Mouse (Mus musculus) adrenal gland, adult 18-20 months (tissue): ENCODE measurements around the gene Olfr704. TPM values are rescaled to one million over a fixed set of nuclear protein-coding genes. Genes with fewer than 3 reads are reported as not detected.
"Not testable (repeated sequence)": the region's sequence is repeated elsewhere in the genome, so short reads cannot be mapped to it uniquely, and the experiment has no call there.

Experiments used
- DNase-seq, 2 experiments: peaks; one replicate each; pipeline ENCODE4 v3.0.0; 2021 to 2022; ENCODE audit warnings: low spot score in 2 of 2
- long read RNA-seq, 2 experiments: library from polyadenylated mRNA; stranded (forward); transcript quantifications; one replicate each; pipeline ENCODE4 v2.0.0; 2021
- total RNA-seq, 2 experiments: library from RNA; stranded (reverse); gene quantifications; 1 replicate in 1 of 2; 2 replicates in 1 of 2; pipeline ENCODE4 v1.2.3; 2021

Olfr704 gene
- total RNA-seq: not detected
- long read RNA-seq, experiment 1: 0 reads
- long read RNA-seq, experiment 2: 0 reads

DNA sequence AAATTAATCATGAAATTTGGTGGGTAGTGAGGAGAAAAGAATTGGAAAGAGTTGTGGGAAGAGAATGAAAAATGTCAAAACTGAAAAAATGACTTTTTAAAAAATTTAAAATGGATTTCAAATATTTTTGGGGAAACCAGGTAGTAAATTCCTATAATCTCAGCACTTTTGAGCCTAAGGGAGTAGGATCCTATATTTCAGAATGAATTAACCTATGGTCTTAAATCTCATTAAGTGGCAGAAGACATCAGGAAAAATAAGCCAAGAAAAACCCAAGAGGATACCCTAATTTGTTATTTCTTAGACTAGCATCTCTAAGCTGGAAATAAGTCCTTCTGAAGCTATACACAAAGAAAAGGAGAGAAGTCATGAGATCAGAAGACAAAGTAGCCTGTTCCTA is at the start of gene Olfr704:
Olfr704 (plus strand) TSS at position 301 of the 400 bp plus-strand sequence.
- no peak for DNase-seq

DNA sequence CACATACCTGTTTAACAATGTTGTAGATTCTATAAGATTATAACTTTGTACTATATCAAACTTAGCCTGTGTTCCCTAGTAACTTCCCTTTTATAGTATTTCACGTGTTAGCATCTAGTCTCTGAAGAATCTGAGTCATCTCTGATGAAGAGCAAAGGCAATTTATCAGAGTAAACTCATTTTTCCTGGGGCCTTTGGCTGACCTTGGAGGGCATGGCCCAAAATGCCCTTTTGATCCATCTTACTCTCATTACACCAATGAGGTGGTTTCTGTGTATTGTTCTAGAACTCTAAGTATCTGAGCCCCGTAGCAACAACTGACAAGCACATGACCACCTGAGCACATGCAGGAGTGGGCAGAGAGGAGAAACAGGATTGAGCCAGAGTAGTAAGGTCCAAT is 49.2 kb upstream of the Olfr704 start, which contains the start of gene Olfr701:
Olfr701 (plus strand) TSS at position 301 of the 400 bp plus-strand sequence.
- DNase-seq: no peak

DNA sequence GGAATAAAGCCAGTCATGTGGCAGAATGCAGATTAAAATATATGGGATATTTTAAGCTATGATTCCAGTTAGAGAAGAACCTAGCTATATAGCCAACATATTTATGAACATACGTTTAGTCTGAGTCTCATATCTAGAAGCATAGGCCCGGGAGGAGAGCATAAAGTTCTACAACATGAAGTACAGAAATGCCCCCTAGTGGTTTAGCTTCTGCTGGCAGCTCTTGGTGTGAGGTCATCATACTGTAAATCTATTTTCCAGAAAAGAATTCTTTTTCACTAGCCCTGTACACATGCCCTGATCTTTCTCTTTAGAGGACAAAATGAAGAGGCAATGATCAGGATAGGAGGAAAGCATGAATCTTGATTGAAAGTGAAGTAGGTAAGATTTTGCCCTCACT is 47.2 kb upstream of the Olfr704 start:
- no peak for DNase-seq

DNA sequence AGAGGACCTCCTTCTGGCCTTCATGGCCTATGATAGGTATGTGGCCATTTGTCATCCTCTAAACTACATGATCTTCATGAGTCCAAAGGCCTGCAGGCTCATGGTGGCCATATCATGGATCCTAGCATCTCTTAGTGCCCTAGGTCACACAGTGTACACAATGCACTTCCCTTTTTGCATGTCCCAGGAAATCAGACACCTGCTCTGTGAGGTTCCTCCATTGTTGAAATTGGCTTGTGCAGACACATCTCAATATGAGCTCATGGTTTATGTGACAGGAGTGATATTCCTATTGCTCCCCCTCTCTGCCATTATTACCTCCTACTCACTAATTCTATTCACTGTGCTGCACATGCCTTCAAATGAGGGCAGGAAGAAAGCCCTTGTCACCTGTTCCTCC is 44.6 kb upstream of the Olfr704 start:
- no peak for DNase-seq

DNA sequence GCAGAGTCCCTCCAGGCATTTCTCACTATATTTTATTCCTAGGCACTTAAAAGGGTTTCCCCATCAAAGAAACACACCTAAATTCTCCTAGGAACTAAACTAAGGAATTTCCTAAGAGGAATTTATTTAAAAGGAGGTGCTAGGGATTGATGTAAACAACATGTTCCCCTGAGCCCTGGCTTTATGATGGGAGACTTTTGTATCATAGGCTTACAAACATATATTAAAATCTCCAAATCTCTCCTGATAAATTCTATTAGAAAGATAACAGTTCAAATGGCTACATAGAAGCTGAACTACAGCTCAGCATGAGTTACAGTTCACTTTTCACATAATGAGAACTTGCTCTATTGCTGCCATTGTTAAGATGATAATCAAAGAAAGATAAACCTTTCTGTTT is 29.2 kb upstream of the Olfr704 start, which contains the start of gene Olfr702:
Olfr702 (minus strand) TSS at position 101 of the 400 bp plus-strand sequence.
- DNase-seq: no peak

DNA sequence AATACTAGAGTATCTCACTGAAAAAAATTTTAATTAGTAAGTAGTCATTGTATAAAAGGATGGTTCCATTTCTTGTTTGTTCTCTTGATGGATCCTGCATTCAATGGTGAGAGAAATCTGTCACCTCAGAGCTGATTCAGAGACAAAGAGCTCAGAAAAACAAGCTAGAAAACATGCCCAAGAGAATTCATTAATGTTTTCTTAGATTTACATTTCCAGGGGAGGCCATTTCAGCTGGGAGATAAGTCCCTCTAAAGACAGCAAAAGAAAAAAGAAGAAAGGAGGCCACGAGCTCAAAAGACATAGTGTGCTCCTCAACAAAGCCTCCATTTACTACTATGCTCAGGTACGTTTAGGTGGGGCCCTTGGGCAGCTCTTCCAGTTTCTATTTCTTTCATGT is 19.9 kb upstream of the Olfr704 start, which contains the start of gene Olfr703:
Olfr703 (plus strand) TSS at position 301 of the 400 bp plus-strand sequence.
- no peak for DNase-seq

DNA sequence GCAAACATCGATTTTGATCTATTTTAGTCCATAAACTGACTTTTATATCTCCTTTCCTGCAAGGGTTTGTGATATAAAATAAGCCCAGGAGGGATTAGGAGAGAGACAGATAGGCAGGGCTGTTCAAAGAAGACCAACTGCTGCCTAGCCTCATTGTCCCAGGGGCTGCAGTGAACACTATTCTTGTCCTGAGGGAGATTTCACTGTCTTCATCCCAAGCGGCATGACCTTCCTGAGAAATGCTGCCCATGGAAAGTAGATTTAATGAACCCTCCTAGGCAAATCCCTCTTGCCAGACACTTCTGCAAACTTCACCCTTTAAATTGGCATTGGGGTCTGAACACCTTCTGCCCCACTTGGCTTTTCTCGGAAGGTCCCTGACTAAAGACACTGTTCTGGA is 13.8 kb downstream of the Olfr704 start, which contains the start of gene Olfr705:
Olfr705 (minus strand) TSS at position 101 of the 400 bp plus-strand sequence.
- no peak for DNase-seq

DNA sequence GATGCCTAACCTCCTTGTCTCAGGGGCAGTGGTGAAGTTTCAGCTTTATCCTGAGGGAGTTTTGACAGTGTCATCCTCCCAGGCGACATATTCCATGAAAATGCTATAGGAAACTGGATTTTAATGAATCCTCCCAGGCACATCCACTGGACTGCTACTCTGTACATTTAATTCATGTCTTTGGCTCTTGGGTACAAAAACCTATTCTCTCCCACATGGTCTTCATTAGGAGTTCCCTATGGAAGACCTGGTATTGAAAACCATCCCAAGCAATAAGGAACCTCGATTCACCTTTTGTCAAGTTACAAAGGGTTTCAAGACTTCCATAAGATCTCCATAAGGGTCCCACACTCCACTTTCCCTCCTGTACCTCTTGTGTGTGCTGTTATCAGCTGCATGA is 25.1 kb downstream of the Olfr704 start, which contains the start of gene Olfr706:
Olfr706 (minus strand) TSS at position 101 of the 400 bp plus-strand sequence.
- DNase-seq: no peak

DNA sequence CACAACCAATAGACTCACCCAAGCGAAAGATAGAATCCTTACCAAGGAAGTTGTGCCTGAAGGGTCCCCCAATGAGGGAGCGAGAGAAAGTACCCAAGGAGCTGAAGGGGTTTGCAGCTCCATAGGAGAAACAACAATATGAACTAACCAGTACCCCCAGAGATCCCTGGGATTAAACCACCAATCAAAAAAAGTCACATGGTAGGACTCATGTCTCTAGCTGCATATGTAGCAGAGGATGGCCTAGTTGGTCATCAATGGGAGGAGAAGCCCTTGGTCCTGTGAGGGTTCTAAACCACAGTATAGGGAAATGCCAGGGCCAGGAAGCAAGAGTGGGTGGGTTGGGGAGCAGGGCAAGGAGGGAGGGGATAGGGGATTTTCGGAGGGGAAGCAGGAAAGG is 38.2 kb downstream of the Olfr704 start, which contains the start of gene Olfr707:
Olfr707 (minus strand) TSS at position 101 of the 400 bp plus-strand sequence.
- DNase-seq: not testable (repeated sequence)

DNA sequence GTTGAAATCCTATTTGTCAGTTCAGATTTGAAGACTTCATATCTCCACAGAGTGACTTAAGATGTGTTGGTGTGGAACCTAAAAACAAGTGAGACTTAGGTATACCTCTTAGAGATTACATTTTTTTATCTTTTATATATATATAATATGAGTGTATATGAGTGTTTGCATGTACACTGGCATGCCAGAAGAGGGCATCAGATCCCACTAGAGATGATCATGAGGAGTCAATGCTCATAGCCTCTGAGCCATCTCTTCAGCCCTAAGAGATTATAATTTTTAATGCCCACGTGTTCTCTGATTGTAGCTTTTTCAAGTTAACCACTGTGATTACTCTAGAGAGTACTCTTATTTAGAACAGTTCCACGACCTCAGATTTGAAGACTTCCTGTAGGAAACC is 44.7 kb downstream of the Olfr704 start, which contains the start of gene Olfr1532-ps1:
Olfr1532-ps1 (plus strand) TSS at position 326 of the 400 bp plus-strand sequence.
- DNase-seq: no peak

Other genes with a start within 250 kb of the Olfr704 start
- gene Olfr693, start 182.6 kb upstream of the Olfr704 start, total RNA-seq: not detected
- gene Olfr694, start 171.4 kb upstream of the Olfr704 start, total RNA-seq: not detected
- gene Olfr695, start 146.8 kb upstream of the Olfr704 start, total RNA-seq: not detected
- not detected for gene Olfr697, start 120.7 kb upstream of the Olfr704 start, total RNA-seq
- not detected for gene Olfr698, start 107.8 kb upstream of the Olfr704 start, total RNA-seq
- not detected for gene Olfr699, start 70.0 kb upstream of the Olfr704 start, total RNA-seq
- not detected for gene Olfr700, start 54.4 kb upstream of the Olfr704 start, total RNA-seq
- not detected for gene Olfr701, start 49.1 kb upstream of the Olfr704 start, total RNA-seq
- gene Olfr702, start 29.3 kb upstream of the Olfr704 start, total RNA-seq: not detected
- gene Olfr703, start 19.8 kb upstream of the Olfr704 start, total RNA-seq: not detected
- gene Olfr705, start 13.7 kb downstream of the Olfr704 start, total RNA-seq: not detected
- not detected for gene Olfr706, start 25.0 kb downstream of the Olfr704 start, total RNA-seq
- gene Olfr707, start 38.1 kb downstream of the Olfr704 start, total RNA-seq: not detected
- not detected for gene Olfr1532-ps1, start 44.8 kb downstream of the Olfr704 start, total RNA-seq
- under 1 TPM in 1 of 2 experiments, not detected in 1; 0.07 TPM for gene Olfr709-ps1, start 69.0 kb downstream of the Olfr704 start, total RNA-seq
- not detected for gene Olfr710, start 85.1 kb downstream of the Olfr704 start, total RNA-seq
- gene Olfr6, start 100.8 kb downstream of the Olfr704 start, total RNA-seq: not detected
- not detected for gene Olfr711, start 112.3 kb downstream of the Olfr704 start, total RNA-seq
- gene Olfr2, start 142.9 kb downstream of the Olfr704 start, total RNA-seq: not detected
- gene Olfr713, start 168.0 kb downstream of the Olfr704 start, total RNA-seq: not detected
- not detected for gene Olfr714, start 207.8 kb downstream of the Olfr704 start, total RNA-seq
- not detected for gene Olfr17, start 230.0 kb downstream of the Olfr704 start, total RNA-seq
- not detected for gene Olfr715b, start 247.2 kb downstream of the Olfr704 start, total RNA-seq